In the genomic region with DNA sequence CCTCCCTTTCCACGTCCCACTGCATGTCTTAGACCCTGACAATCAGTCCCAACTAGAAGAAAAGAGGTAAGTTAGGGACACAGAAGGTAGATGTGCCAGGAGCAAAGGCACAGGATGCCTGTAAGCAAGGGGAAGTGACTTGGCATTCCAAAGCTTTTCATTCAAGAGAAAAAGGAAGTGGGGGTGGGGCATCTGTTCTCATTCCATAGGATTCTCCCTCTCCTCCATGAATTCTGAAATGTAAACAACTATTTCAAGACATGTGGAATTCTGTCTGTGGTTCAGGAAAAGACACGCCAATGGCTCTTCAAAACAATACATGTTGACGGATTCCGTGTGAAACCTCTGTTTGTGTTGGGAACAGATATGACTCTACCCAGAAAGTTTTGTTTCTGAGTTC, we compare ENCODE assay signal across 26 mouse cellular contexts.
DNase-seq lines count a peak whose midpoint lies in the region; ATAC-seq and TF ChIP-seq lines count a peak whose summit lies in the region.
"Had no signal": no experiment of that assay in that cellular context is flagged by ENCODE, and none has a peak within 500 bp of the region (broad histone marks: within the 10 kb centered on the region; RNA-seq: fewer than 3 reads in every experiment).

No protein-coding gene starts in this region.

- no peaks in the 10 kb centered on the region for H3K27me3 ChIP-seq in kidney, postnatal 0 days (ENCODE audit: insufficient read depth, low read length)
- no peaks in the 10 kb centered on the region for H3K27me3 ChIP-seq in embryonic facial prominence, embryonic 14.5 days (replicated peaks; ENCODE audit: control insufficient read depth, insufficient read depth, low read length)
- no peaks in the 10 kb centered on the region for H3K27me3 ChIP-seq in stomach, postnatal 0 days (ENCODE audit: control insufficient read depth, insufficient read depth, low read length)
- H3K27me3 ChIP-seq: embryonic facial prominence, embryonic 12.5 days; forebrain, embryonic 15.5 days; lung, embryonic 15.5 days; midbrain, embryonic 13.5 days; neural tube, embryonic 13.5 days had no signal

- ATAC-seq in kidney, postnatal 0 days (replicated peaks; ENCODE audit: low FRiP score, low read depth): no peak
- no peak for ATAC-seq in embryonic facial prominence, embryonic 14.5 days (ENCODE audit: low read depth)
- no peak for ATAC-seq in stomach, postnatal 0 days (ENCODE audit: low FRiP score, low TSS enrichment)
- ATAC-seq: forebrain, embryonic 15.5 days; inflammation-experienced regulatory T-cells, adult 6 months; midbrain, embryonic 13.5 days had no signal

- H3K9ac ChIP-seq in kidney, postnatal 0 days (ENCODE audit: low read depth, low read length): no peak overlapping the region
- no peak overlapping the region for H3K9ac ChIP-seq in embryonic facial prominence, embryonic 14.5 days (ENCODE audit: low read depth, low read length)
- no peak overlapping the region for H3K9ac ChIP-seq in stomach, postnatal 0 days (ENCODE audit: low read length)
- H3K9ac ChIP-seq: embryonic facial prominence, embryonic 12.5 days; forebrain, embryonic 15.5 days; hindbrain, embryonic 14.5 days; liver, embryonic 14.5 days; lung, embryonic 15.5 days; midbrain, embryonic 13.5 days; neural tube, embryonic 13.5 days had no signal

- TF ChIP-seq EP300 in stomach, postnatal 0 days (optimal IDR thresholded peaks at IDR 0.05): no peak

- WGBS in kidney, postnatal 0 days: 56% methylated on average over 4 of the region's 4 CpGs
- 59% methylated on average over 4 of the region's 4 CpGs for WGBS in embryonic facial prominence, embryonic 14.5 days
- 53% methylated on average over 4 of the region's 4 CpGs for WGBS in stomach, postnatal 0 days

- no peaks in the 10 kb centered on the region for H3K9me3 ChIP-seq in kidney, postnatal 0 days (replicated peaks; ENCODE audit: low read length)
- no peaks in the 10 kb centered on the region for H3K9me3 ChIP-seq in embryonic facial prominence, embryonic 14.5 days (ENCODE audit: control insufficient read depth, low read length)
- H3K9me3 ChIP-seq in stomach, postnatal 0 days (ENCODE audit: control insufficient read depth, low read length): no peaks in the 10 kb centered on the region
- H3K9me3 ChIP-seq: embryonic facial prominence, embryonic 12.5 days; forebrain, embryonic 10.5 days; forebrain, embryonic 15.5 days; heart, embryonic 10.5 days; lung, embryonic 15.5 days; midbrain, embryonic 13.5 days; neural tube, embryonic 13.5 days had no signal

- DNase-seq in kidney, postnatal 0 days (ENCODE audit: low spot score): peak; percentile 29
- DNase-seq in kidney, postnatal 25 days: no peak
- peak; percentile 68 for DNase-seq in embryonic facial prominence, embryonic 14.5 days (ENCODE audit: low spot score)
- peak; percentile 59 for DNase-seq in lung, postnatal 10 days
- no peak for DNase-seq in stomach, postnatal 0 days (ENCODE audit: low spot score)
- DNase-seq in right cerebral cortex, postnatal 14 days: no peak
- DNase-seq: adrenal gland, adult 8-10 months; B cell, adult 2 months; cerebellum, adult 8-10 months; cerebellum, postnatal 36 days; gastrocnemius, postnatal 25 days; heart, postnatal 4 days; kidney, adult 11 months; kidney, postnatal 36 days; left cerebral cortex, postnatal 4 days had no signal

- no peak overlapping the region for H3K4me2 ChIP-seq in kidney, postnatal 0 days (ENCODE audit: low read length)
- H3K4me2 ChIP-seq in embryonic facial prominence, embryonic 14.5 days (ENCODE audit: low read depth, low read length): no peak overlapping the region
- no peak overlapping the region for H3K4me2 ChIP-seq in stomach, postnatal 0 days (replicated peaks; ENCODE audit: low read depth)
- H3K4me2 ChIP-seq: embryonic facial prominence, embryonic 12.5 days; forebrain, embryonic 15.5 days; hindbrain, embryonic 14.5 days; lung, embryonic 15.5 days; midbrain, embryonic 13.5 days; neural tube, embryonic 13.5 days had no signal

- no peak overlapping the region for H3K27ac ChIP-seq in kidney, postnatal 0 days
- no peak overlapping the region for H3K27ac ChIP-seq in embryonic facial prominence, embryonic 14.5 days (replicated peaks; ENCODE audit: low read depth, low read length)
- H3K27ac ChIP-seq in stomach, postnatal 0 days (replicated peaks): no peak overlapping the region
- H3K27ac ChIP-seq: embryonic facial prominence, embryonic 12.5 days; forebrain, embryonic 10.5 days; forebrain, embryonic 15.5 days; heart, embryonic 10.5 days; hindbrain, embryonic 14.5 days; layer of hippocampus, adult 2 months; liver, embryonic 14.5 days; lung, embryonic 15.5 days; midbrain, embryonic 13.5 days; neural tube, embryonic 13.5 days had no signal

- H3K4me3 ChIP-seq in kidney, postnatal 0 days (replicated peaks; ENCODE audit: low read depth, low read length): no peak overlapping the region
- H3K4me3 ChIP-seq in embryonic facial prominence, embryonic 14.5 days (ENCODE audit: low read depth, low read length): no peak overlapping the region
- H3K4me3 ChIP-seq in stomach, postnatal 0 days (ENCODE audit: low read depth, low read length): no peak overlapping the region
- H3K4me3 ChIP-seq: embryonic facial prominence, embryonic 12.5 days; forebrain, embryonic 10.5 days; forebrain, embryonic 15.5 days; heart, embryonic 10.5 days; layer of hippocampus, adult 2 months; lung, embryonic 15.5 days; midbrain, embryonic 13.5 days; neural tube, embryonic 13.5 days had no signal

- TF ChIP-seq CTCF in kidney, postnatal 0 days (IDR thresholded peaks at IDR 0.05; ENCODE audit: low read depth): no peak
- TF ChIP-seq CTCF in stomach, postnatal 0 days (IDR thresholded peaks at IDR 0.05; ENCODE audit: low read depth): no peak

- H3K36me3 ChIP-seq in kidney, postnatal 0 days (ENCODE audit: insufficient read depth, low read length): no peaks in the 10 kb centered on the region
- no peaks in the 10 kb centered on the region for H3K36me3 ChIP-seq in embryonic facial prominence, embryonic 14.5 days (ENCODE audit: control insufficient read depth, insufficient read depth, low read length)
- H3K36me3 ChIP-seq in stomach, postnatal 0 days (ENCODE audit: control insufficient read depth, insufficient read depth, low read length): no peaks in the 10 kb centered on the region
- H3K36me3 ChIP-seq: embryonic facial prominence, embryonic 12.5 days; forebrain, embryonic 10.5 days; forebrain, embryonic 15.5 days; heart, embryonic 10.5 days; lung, embryonic 15.5 days; midbrain, embryonic 13.5 days; neural tube, embryonic 13.5 days had no signal

- no peaks in the 10 kb centered on the region for H3K4me1 ChIP-seq in kidney, postnatal 0 days (replicated peaks; ENCODE audit: insufficient read depth, low read length)
- H3K4me1 ChIP-seq in embryonic facial prominence, embryonic 14.5 days (ENCODE audit: control insufficient read depth, insufficient read depth, low read length): peaks cover 13% of the 10 kb centered on the region
- H3K4me1 ChIP-seq in stomach, postnatal 0 days (replicated peaks; ENCODE audit: control insufficient read depth, insufficient read depth): no peaks in the 10 kb centered on the region
- H3K4me1 ChIP-seq: forebrain, embryonic 15.5 days; heart, embryonic 10.5 days; lung, embryonic 15.5 days had no signal

Comparison
In these comparisons a context has a peak if more than half of its experiments do, and no peak if none do; other contexts are left out.
1. DNase-seq: peak in kidney, postnatal 0 days (single experiment), embryonic facial prominence, embryonic 14.5 days (single experiment) and lung, postnatal 10 days (single experiment); none in kidney, postnatal 25 days (0 of 2), stomach, postnatal 0 days (single experiment) and right cerebral cortex, postnatal 14 days (single experiment).